Mouse (Mus musculus) gastrocnemius, postnatal 4 days (tissue): ENCODE measurements around the gene Hoxb5. TPM values are rescaled to one million over a fixed set of nuclear protein-coding genes. Genes with fewer than 3 reads are reported as not detected.

Source experiments
- DNase-seq, 2 experiments: peaks; one replicate each; pipeline ENCODE4 v3.0.0; 2021 to 2022; ENCODE audit warnings: low spot score in 2 of 2, mixed read lengths in 2 of 2
- long read RNA-seq, 2 experiments: library from polyadenylated mRNA; stranded (forward); transcript quantifications; one replicate each; pipeline ENCODE4 v2.0.0; 2021
- total RNA-seq, 2 experiments: library from RNA; stranded (reverse); gene quantifications; 2 replicates each; pipeline ENCODE4 v1.2.3; 2021

The Hoxb5 gene
- 1 to 10 TPM in 1 of 2 experiments, under 1 TPM in 1; 0.80 to 1.1 TPM for total RNA-seq
- long read RNA-seq, experiment 1, partial matches to known transcripts = 0 of 1 reads
- long read RNA-seq, experiment 1, other reads (novel, unspliced or antisense) = 0 of 1 reads
- long read RNA-seq, experiment 2, partial matches to known transcripts = 0 of 2 reads
- long read RNA-seq, experiment 2, other reads (novel, unspliced or antisense) = 0 of 2 reads

- peak; percentile 61 to 70 for DNase-seq
These were observed at the start of gene Hoxb5 for GRCm38 (mm10) chr11:96303151-96304099. Gene Hoxb5, plus strand, starts transcription at chr11:96303336.

GRCm38 (mm10) chr11:96254221-96254620 lies 48.9 kb upstream of the Hoxb5 start:
- DNase-seq = no peak

- DNase-seq = no peak
These were observed 47.8 kb upstream of the Hoxb5 start for GRCm38 (mm10) chr11:96255111-96255995.

- no peak for DNase-seq
These were observed 47.1 kb upstream of the Hoxb5 start for GRCm38 (mm10) chr11:96255996-96256445.

GRCm38 (mm10) chr11:96257141-96257540 lies 46.0 kb upstream of the Hoxb5 start:
- no peak for DNase-seq

GRCm38 (mm10) chr11:96259038-96259437 lies 44.1 kb upstream of the Hoxb5 start:
- DNase-seq = no peak

GRCm38 (mm10) chr11:96259511-96259910 lies 43.6 kb upstream of the Hoxb5 start:
- no peak for DNase-seq

GRCm38 (mm10) chr11:96260310-96260970 lies 42.7 kb upstream of the Hoxb5 start:
- no peak for DNase-seq

GRCm38 (mm10) chr11:96261323-96261890 lies 41.7 kb upstream of the Hoxb5 start:
- peak in 1 of 2 experiments; percentile 72 for DNase-seq

- DNase-seq = no peak
These were observed 40.8 kb upstream of the Hoxb5 start for GRCm38 (mm10) chr11:96262262-96262830.

GRCm38 (mm10) chr11:96263636-96264389 lies 39.3 kb upstream of the Hoxb5 start:
- DNase-seq = no peak

GRCm38 (mm10) chr11:96264390-96265020 lies 38.6 kb upstream of the Hoxb5 start:
- no peak for DNase-seq

- no peak for DNase-seq
These were observed 37.2 kb upstream of the Hoxb5 start for GRCm38 (mm10) chr11:96265954-96266353.

- no peak for DNase-seq
These were observed 35.9 kb upstream of the Hoxb5 start for GRCm38 (mm10) chr11:96267021-96267920.

GRCm38 (mm10) chr11:96268031-96268745 lies 34.9 kb upstream of the Hoxb5 start:
- DNase-seq = no peak

- peak in 1 of 2 experiments; percentile 25 for DNase-seq
These were observed 33.3 kb upstream of the Hoxb5 start for GRCm38 (mm10) chr11:96269869-96270268.

- DNase-seq = no peak
These were observed 32.1 kb upstream of the Hoxb5 start, which contains the start of gene Hoxb9 for GRCm38 (mm10) chr11:96270996-96271540. Gene Hoxb9, plus strand, starts transcription at chr11:96271457.
